In genomic region chr6:47244642-47245041, GRCm38 (mm10) we compare ENCODE assay signal across 8 mouse cellular contexts.
DNase-seq lines count a peak whose midpoint lies in the region; ATAC-seq and TF ChIP-seq lines count a peak whose summit lies in the region.

No protein-coding gene starts in this region.

- peak overlapping the region; percentile 63 for H3K4me2 ChIP-seq in forebrain, embryonic 13.5 days
- H3K4me2 ChIP-seq in limb, embryonic 11.5 days (ENCODE audit: low read depth, severe bottlenecking), result no peak overlapping the region
- H3K4me2 ChIP-seq in neural tube, embryonic 15.5 days, result peak overlapping the region; percentile 55

- WGBS in forebrain, embryonic 13.5 days, result 1% methylated on average over 7 of the region's 7 CpGs
- WGBS in limb, embryonic 11.5 days, result 27% methylated on average over 7 of the region's 7 CpGs
- 18% methylated on average over 7 of the region's 7 CpGs for WGBS in neural tube, embryonic 15.5 days

- peak overlapping the region; percentile 39 for H3K4me3 ChIP-seq in left cerebral cortex, adult 2 months
- H3K4me3 ChIP-seq in forebrain, embryonic 13.5 days, result peak overlapping the region; percentile 55
- H3K4me3 ChIP-seq in limb, embryonic 11.5 days (ENCODE audit: low read depth, low read length), result no peak overlapping the region
- H3K4me3 ChIP-seq in neural tube, embryonic 15.5 days (replicated peaks), result peak overlapping the region; percentile 49

- H3K9ac ChIP-seq in forebrain, embryonic 13.5 days, result peak overlapping the region; percentile 65
- H3K9ac ChIP-seq in limb, embryonic 11.5 days (ENCODE audit: low read length), result no peak overlapping the region
- H3K9ac ChIP-seq in neural tube, embryonic 15.5 days (replicated peaks), result peak overlapping the region; percentile 61

- no peak for DNase-seq in left cerebral cortex, adult 2 months (ENCODE audit: extremely low spot score in 1 of 2, low spot score in 2 of 2)
- no peak for DNase-seq in left cerebral cortex, adult 8-10 months (ENCODE audit: low spot score in 2 of 2)
- DNase-seq in limb, embryonic 11.5 days (ENCODE audit: low spot score), result no peak
- no peak for DNase-seq in urinary bladder, adult 18-20 months (ENCODE audit: low spot score in 2 of 2)
- DNase-seq in gastrocnemius, adult 8-10 months (ENCODE audit: low spot score in 2 of 2), result no peak

- no peak for TF ChIP-seq CTCF in left cerebral cortex, adult 2 months (IDR thresholded peaks at IDR 0.05)

- H3K27ac ChIP-seq in left cerebral cortex, adult 2 months, result no peak overlapping the region
- peak overlapping the region; percentile 92 for H3K27ac ChIP-seq in forebrain, embryonic 13.5 days
- no peak overlapping the region for H3K27ac ChIP-seq in limb, embryonic 11.5 days (replicated peaks; ENCODE audit: low read depth, low read length)
- H3K27ac ChIP-seq in neural tube, embryonic 15.5 days (replicated peaks), result peak overlapping the region; percentile 87

- ATAC-seq in forebrain, embryonic 13.5 days, result peak; percentile 69
- ATAC-seq in limb, embryonic 11.5 days (ENCODE audit: insufficient number of reproducible peaks, low FRiP score, low TSS enrichment, low read depth), result peak; percentile 48; the same call in 1 of the 2 replicates
- ATAC-seq in neural tube, embryonic 15.5 days (ENCODE audit: low FRiP score), result peak; percentile 88
- no peak for ATAC-seq in inflammation-experienced regulatory T-cells, adult 6 months

- no peaks in the 10 kb centered on the region for H3K9me3 ChIP-seq in forebrain, embryonic 13.5 days (replicated peaks)
- H3K9me3 ChIP-seq in limb, embryonic 11.5 days (ENCODE audit: control insufficient read depth, low read length), result no peaks in the 10 kb centered on the region
- no peaks in the 10 kb centered on the region for H3K9me3 ChIP-seq in neural tube, embryonic 15.5 days (replicated peaks)

- intact Hi-C loops in left cerebral cortex, adult 2 months (cut with DNase I), result loop anchor here (5.0 kb wide), 1 partner anchor 47 kb away; no protein-coding TSS in a partner anchor

- peaks cover 62% of the 10 kb centered on the region for H3K4me1 ChIP-seq in forebrain, embryonic 13.5 days
- H3K4me1 ChIP-seq in limb, embryonic 11.5 days (ENCODE audit: control insufficient read depth, insufficient read depth, low read length), result peaks cover 8% of the 10 kb centered on the region; the same call in 1 of the 2 replicates
- peaks cover 27% of the 10 kb centered on the region for H3K4me1 ChIP-seq in neural tube, embryonic 15.5 days

- peaks cover 8% of the 10 kb centered on the region; the same call in 1 of the 2 replicates for H3K36me3 ChIP-seq in forebrain, embryonic 13.5 days (ENCODE audit: poor library complexity, severe bottlenecking)
- no peaks in the 10 kb centered on the region for H3K36me3 ChIP-seq in limb, embryonic 11.5 days (ENCODE audit: control insufficient read depth, insufficient read depth, low read length)
- no peaks in the 10 kb centered on the region for H3K36me3 ChIP-seq in neural tube, embryonic 15.5 days

- H3K27me3 ChIP-seq in forebrain, embryonic 13.5 days, result no peaks in the 10 kb centered on the region
- H3K27me3 ChIP-seq in limb, embryonic 11.5 days (ENCODE audit: control insufficient read depth, insufficient read depth, low read length), result no peaks in the 10 kb centered on the region
- no peaks in the 10 kb centered on the region for H3K27me3 ChIP-seq in neural tube, embryonic 15.5 days (replicated peaks)

Comparison
In these comparisons a context has a peak if more than half of its experiments do, and no peak if none do; other contexts are left out.
1. H3K27ac ChIP-seq: peak in forebrain, embryonic 13.5 days (single experiment) and neural tube, embryonic 15.5 days (single experiment); none in left cerebral cortex, adult 2 months (single experiment) and limb, embryonic 11.5 days (single experiment).